Comparison of ENCODE assay signal across 1 mouse cellular context in the genomic region with DNA sequence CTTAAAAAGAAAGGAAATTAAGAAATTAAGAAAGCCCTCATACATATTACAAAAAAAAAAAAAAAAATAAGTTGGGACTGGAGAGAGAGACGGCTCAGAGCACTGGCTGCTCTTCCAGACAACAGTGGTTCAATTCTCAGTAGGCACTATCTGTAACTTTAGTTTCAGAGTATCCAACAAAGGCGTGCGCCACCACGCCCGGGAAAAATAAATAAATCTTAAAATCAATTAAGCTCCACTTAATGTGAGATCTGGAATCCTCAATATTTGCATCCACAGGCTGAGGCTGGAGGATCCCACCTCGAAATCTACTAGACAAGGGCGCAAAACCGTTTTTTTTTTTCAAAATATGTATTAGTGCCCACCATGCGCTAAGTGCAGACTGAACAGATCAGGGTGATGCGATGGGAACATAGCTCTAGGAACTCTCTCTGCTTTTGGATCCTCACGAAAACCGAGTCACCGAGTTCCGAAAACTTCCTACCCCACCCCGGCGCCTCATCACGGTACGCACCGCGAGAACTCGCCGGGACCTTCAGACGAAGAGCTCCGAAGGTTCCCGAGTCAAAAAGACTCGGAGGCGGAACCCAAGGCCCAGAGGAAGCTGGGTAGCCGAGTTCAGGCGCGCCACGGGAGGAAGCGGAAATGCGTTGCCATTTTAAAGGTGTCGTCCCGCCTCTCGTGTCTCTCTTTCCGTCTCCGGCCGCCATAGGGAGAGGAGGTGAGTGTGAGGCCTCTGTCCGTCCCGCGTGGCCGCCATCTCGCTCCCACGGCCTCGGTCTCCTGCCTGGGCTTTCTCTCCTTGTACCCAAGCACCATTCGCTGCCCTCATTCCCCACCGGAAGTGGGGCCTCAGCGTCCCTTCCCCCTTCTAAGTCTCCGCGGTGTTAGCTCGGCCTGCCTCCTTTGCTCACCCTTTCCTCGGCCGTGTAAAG.
TF ChIP-seq lines count a peak whose summit lies in the region.

TSS of gene Rpl28 (plus strand) at position 597 of the 935 bp plus-strand sequence.

TF ChIP-seq in CH12.LX, 34 proteins besides CTCF, POLR2A, EP300 and RAD21 (continued from another document):
- TF ChIP-seq MAX (IDR thresholded peaks at IDR 0.05; ENCODE audit: low read length) (peak; percentile 92), KAT2A (IDR thresholded peaks at IDR 0.05; ENCODE audit: insufficient replicate concordance, low read length) (peak; percentile 90), CHD2 (IDR thresholded peaks at IDR 0.05; ENCODE audit: low read length) (peak; percentile 97), MYC (IDR thresholded peaks at IDR 0.05; ENCODE audit: low read depth, low read length) (peak; percentile 97), ELF1 (IDR thresholded peaks at IDR 0.05; ENCODE audit: low read depth, low read length) (peak; percentile 84), POLR2AphosphoS2 (IDR thresholded peaks at IDR 0.05; ENCODE audit: low read depth, low read length) (peak; percentile 96; the same call in 1 of the 2 replicates), ZNF384 (IDR thresholded peaks at IDR 0.05; ENCODE audit: low read depth, low read length) (peak; percentile 60), RCOR1 (conservative IDR thresholded peaks at IDR 0.05; ENCODE audit: low read depth, low read length) (no peak), ZKSCAN1 (IDR thresholded peaks at IDR 0.05; ENCODE audit: borderline replicate concordance, low read depth, low read length) (no peak), JUN (IDR thresholded peaks at IDR 0.05; ENCODE audit: insufficient read depth, low read depth, low read length) (no peak), SIN3A (IDR thresholded peaks at IDR 0.05; ENCODE audit: low read length) (peak; percentile 12; the same call in 1 of the 2 replicates), ETS1 (conservative IDR thresholded peaks at IDR 0.05; ENCODE audit: low read depth, low read length) (no peak), USF2 (conservative IDR thresholded peaks at IDR 0.05; ENCODE audit: low read depth, low read length) (no peak), E2F4 (IDR thresholded peaks at IDR 0.05; ENCODE audit: insufficient replicate concordance, low read depth, low read length) (no peak), UBTF (IDR thresholded peaks at IDR 0.05; ENCODE audit: low read depth, low read length) (0 out of 2 replicates have a peak, but pooled peaks have one; percentile 54), SMC3 (IDR thresholded peaks at IDR 0.05; ENCODE audit: low read depth, low read length) (no peak), MAFK (IDR thresholded peaks at IDR 0.05; ENCODE audit: insufficient replicate concordance, low read length) (no peak), NRF1 (IDR thresholded peaks at IDR 0.05; ENCODE audit: low read depth, low read length) (peak; percentile 8; the same call in 1 of the 2 replicates), PAX5 (IDR thresholded peaks at IDR 0.05; ENCODE audit: low read length) (no peak), USF1 (IDR thresholded peaks at IDR 0.05; ENCODE audit: low read depth, low read length) (no peak), MXI1 (IDR thresholded peaks at IDR 0.05; ENCODE audit: low read depth, low read length) (no peak; the same call in 1 of the 2 replicates), MEF2A (IDR thresholded peaks at IDR 0.05; ENCODE audit: borderline replicate concordance, low read depth, low read length) (no peak; the same call in 1 of the 2 replicates), CHD1 (IDR thresholded peaks at IDR 0.05; ENCODE audit: low read depth, low read length) (peak; percentile 94), ZC3H11A (IDR thresholded peaks at IDR 0.05; ENCODE audit: low read depth, low read length) (no peak), ZMIZ1 (IDR thresholded peaks at IDR 0.05; ENCODE audit: low read depth, low read length) (peak; percentile 68; the same call in 1 of the 2 replicates), IRF4 (IDR thresholded peaks at IDR 0.05; ENCODE audit: low read depth, low read length) (no peak), BHLHE40 (IDR thresholded peaks at IDR 0.05; ENCODE audit: low read depth, low read length) (no peak), TCF12 (IDR thresholded peaks at IDR 0.05; ENCODE audit: low read depth, low read length) (peak; percentile 98), TBP (conservative IDR thresholded peaks at IDR 0.05; ENCODE audit: low read depth, low read length) (peak; percentile 98), MAZ (IDR thresholded peaks at IDR 0.05; ENCODE audit: low read depth, low read length) (no peak), JUND (conservative IDR thresholded peaks at IDR 0.05; ENCODE audit: low read depth, low read length) (no peak), NELFE (IDR thresholded peaks at IDR 0.05; ENCODE audit: low read depth, low read length) (peak; percentile 94), GABPA (IDR thresholded peaks at IDR 0.05; ENCODE audit: insufficient replicate concordance, low read depth, low read length) (no peak; the same call in 1 of the 2 replicates)
